Mouse (Mus musculus): ENCODE measurements around the gene Tbc1d4. TPM values are rescaled to one million over a fixed set of nuclear protein-coding genes. Genes with fewer than 3 reads are reported as not detected.

Tbc1d4 gene
- total and polyA plus RNA-seq, 2 experiments from 2014 or later: 5.7 to 21.0 TPM

DNA sequence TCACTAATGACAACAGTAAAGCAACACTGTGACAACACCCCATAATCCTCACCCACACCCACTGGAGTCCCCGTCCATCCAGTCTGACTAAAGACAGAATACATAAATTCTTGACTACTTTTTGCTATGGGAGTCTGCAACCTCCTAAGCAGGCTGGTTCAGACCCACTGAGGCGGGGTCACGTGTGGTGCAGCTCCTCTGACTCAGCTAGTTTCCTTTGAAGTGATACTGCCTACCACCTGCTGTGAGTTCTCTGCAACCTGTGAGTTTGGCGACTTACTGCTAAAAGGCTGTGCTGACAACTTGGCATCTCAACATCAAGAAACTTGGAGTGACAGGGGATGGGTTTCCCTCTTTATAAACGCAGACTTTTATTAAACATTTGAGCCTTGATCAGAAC is 163.8 kb downstream of the Tbc1d4 start:
- no peaks in the 10 kb centered on the region for H3K36me3 ChIP-seq (ENCODE audit: insufficient read depth, low read length)
- DNase-seq (ENCODE audit: low spot score) (no peak), ATAC-seq (ENCODE audit: low FRiP score) (no peak)
- H3K9me3 ChIP-seq (ENCODE audit: low read length): no peaks in the 10 kb centered on the region
- H3K9ac ChIP-seq (replicated peaks; ENCODE audit: low read length, poor library complexity, severe bottlenecking): no peak overlapping the region
- no peak overlapping the region for H3K4me2 ChIP-seq (ENCODE audit: low read depth, low read length, poor library complexity, severe bottlenecking)
- no peak overlapping the region for H3K4me3 ChIP-seq (ENCODE audit: low read depth, low read length)
- no peak for TF ChIP-seq CTCF (IDR thresholded peaks at IDR 0.05)
- no peaks in the 10 kb centered on the region for H3K4me1 ChIP-seq (ENCODE audit: insufficient read depth, low read length)
- 58% methylated on average over 5 of the region's 5 CpGs for WGBS
- no peaks in the 10 kb centered on the region for H3K27me3 ChIP-seq (ENCODE audit: insufficient read depth, low read length)
- H3K27ac ChIP-seq (ENCODE audit: low read depth, low read length): no peak overlapping the region

DNA sequence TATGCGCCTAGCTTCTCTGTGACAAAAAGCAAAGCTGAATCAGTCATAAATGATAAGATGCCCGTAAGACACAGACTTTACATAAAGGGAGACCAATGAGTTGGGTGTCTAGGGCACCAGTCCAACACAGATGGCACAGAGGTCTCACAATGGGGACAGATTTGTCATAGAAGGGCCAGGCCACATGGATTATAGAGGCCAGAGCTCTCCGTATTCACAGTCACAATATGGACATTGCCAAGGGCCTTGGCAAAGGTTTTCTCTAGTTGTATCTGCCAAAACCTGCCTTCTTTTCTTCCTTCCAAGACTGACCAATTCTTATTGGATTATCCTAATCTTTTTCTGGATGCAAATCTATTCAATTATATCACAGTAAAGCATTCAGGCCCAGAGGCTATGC is 171.1 kb downstream of the Tbc1d4 start:
- ATAC-seq (ENCODE audit: low FRiP score) (peak; percentile 82), DNase-seq (ENCODE audit: low spot score) (peak; percentile 83)
- 56% methylated on average over 3 of the region's 3 CpGs for WGBS
- Histone ChIP-seq H3K9ac (replicated peaks; ENCODE audit: low read length, poor library complexity, severe bottlenecking) (no peak overlapping the region), H3K9me3 (ENCODE audit: low read length) (no peaks in the 10 kb centered on the region), H3K27me3 (ENCODE audit: insufficient read depth, low read length) (no peaks in the 10 kb centered on the region), H3K4me3 (ENCODE audit: low read depth, low read length) (no peak overlapping the region), H3K4me1 (ENCODE audit: insufficient read depth, low read length) (no peaks in the 10 kb centered on the region), H3K36me3 (ENCODE audit: insufficient read depth, low read length) (no peaks in the 10 kb centered on the region), H3K27ac (ENCODE audit: low read depth, low read length) (0 out of 2 replicates have a peak overlapping the region, but pooled peaks have one; percentile 18), H3K4me2 (ENCODE audit: low read depth, low read length, poor library complexity, severe bottlenecking) (no peak overlapping the region)
- no peak for TF ChIP-seq CTCF (IDR thresholded peaks at IDR 0.05)

DNA sequence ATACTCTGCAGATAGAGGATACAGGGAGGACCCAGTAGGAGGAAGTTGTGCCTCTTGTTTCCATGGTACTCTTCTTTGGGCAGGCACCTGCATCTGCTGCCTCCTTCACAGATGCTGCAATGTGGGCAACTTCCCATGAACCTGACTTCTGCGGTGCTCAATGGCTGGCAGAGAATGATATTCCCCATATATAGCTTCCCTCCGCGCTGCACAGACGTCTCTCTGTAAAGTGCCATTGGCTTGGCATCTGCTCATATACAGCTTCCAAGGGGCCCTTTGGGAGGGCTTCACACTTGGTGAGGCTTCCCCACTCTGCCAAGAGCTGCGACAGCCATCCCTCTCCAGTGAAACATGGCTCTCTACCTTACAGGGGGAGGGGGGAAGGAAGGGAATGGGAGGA is 178.5 kb downstream of the Tbc1d4 start:
- WGBS: 80% methylated on average over 5 of the region's 5 CpGs
- no peak overlapping the region for H3K9ac ChIP-seq (replicated peaks; ENCODE audit: low read length, poor library complexity, severe bottlenecking)
- DNase-seq (ENCODE audit: low spot score) (peak; percentile 34), ATAC-seq (ENCODE audit: low FRiP score) (no peak)
- no peak overlapping the region for H3K27ac ChIP-seq (ENCODE audit: low read depth, low read length)
- no peak overlapping the region for H3K4me3 ChIP-seq (ENCODE audit: low read depth, low read length)
- no peaks in the 10 kb centered on the region for H3K36me3 ChIP-seq (ENCODE audit: insufficient read depth, low read length)
- no peaks in the 10 kb centered on the region for H3K9me3 ChIP-seq (ENCODE audit: low read length)
- no peak overlapping the region for H3K4me2 ChIP-seq (ENCODE audit: low read depth, low read length, poor library complexity, severe bottlenecking)
- TF ChIP-seq CTCF (IDR thresholded peaks at IDR 0.05): no peak
- no peaks in the 10 kb centered on the region for H3K4me1 ChIP-seq (ENCODE audit: insufficient read depth, low read length)
- H3K27me3 ChIP-seq (ENCODE audit: insufficient read depth, low read length): no peaks in the 10 kb centered on the region

DNA sequence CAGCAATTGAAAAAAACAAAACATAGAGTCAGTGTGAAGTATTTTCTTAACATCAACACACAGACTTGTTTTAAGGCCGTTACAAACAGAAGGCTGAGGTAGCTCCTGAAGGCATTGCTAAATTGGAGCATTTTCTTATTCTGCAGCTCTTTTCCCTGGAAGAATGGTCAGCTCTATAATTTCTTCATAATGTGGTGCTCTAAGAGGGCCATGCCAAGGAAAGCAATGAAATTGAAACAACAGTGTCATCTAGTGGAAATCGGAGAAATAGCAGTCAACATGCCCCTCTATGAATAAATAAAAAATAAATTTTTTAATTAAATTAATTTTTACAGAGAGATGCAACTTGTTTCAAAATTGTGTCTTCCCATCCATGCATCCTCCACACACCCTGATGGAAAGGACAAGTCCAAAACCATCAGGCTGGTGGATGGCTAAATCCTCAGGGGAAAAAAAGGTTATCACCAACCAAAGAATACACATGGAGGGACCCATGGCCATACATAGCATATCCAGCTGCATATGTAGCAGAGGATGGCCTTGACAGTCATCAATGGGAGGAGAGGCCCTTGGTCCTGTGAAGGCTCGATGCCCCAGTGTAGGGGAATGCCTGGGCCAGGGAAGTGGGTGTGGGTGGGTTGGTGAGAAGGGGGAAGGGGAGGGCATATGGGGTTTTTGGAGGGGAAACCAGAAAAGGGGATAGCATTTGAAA is 180.0 kb downstream of the Tbc1d4 start:
- Histone ChIP-seq H3K36me3 (ENCODE audit: insufficient read depth, low read length) (no peaks in the 10 kb centered on the region), H3K27me3 (ENCODE audit: insufficient read depth, low read length) (no peaks in the 10 kb centered on the region), H3K4me1 (ENCODE audit: insufficient read depth, low read length) (no peaks in the 10 kb centered on the region), H3K4me2 (ENCODE audit: low read depth, low read length, poor library complexity, severe bottlenecking) (no peak overlapping the region), H3K4me3 (ENCODE audit: low read depth, low read length) (no peak overlapping the region), H3K9me3 (ENCODE audit: low read length) (no peaks in the 10 kb centered on the region), H3K27ac (ENCODE audit: low read depth, low read length) (no peak overlapping the region), H3K9ac (replicated peaks; ENCODE audit: low read length, poor library complexity, severe bottlenecking) (no peak overlapping the region)
- peak; percentile 89 for TF ChIP-seq CTCF (IDR thresholded peaks at IDR 0.05)
- peak; percentile 79 for DNase-seq (ENCODE audit: low spot score)
- peak; percentile 71 for ATAC-seq (ENCODE audit: low FRiP score)
- 30% methylated on average over 3 of the region's 3 CpGs for WGBS

DNA sequence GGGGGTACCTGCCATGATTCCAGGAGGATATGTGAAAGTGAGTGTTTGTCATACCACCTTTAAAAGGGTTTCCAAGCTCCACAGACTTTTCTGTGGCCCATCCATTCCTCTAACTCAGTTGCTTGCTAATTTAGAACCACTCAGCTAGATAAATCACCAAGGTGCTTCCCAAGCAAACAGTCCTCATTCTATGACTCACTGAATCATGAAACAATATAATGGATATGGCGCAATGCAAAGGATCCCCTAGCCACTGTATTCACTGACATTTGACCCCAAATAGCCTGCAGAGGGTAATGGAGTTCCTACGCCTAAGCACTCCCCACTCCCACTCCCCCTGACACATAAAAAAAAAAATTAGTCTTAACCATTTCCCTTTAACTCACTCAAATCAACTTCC is 191.3 kb downstream of the Tbc1d4 start:
- Histone ChIP-seq H3K4me1 (ENCODE audit: insufficient read depth, low read length) (no peaks in the 10 kb centered on the region), H3K4me2 (ENCODE audit: low read depth, low read length, poor library complexity, severe bottlenecking) (no peak overlapping the region), H3K36me3 (ENCODE audit: insufficient read depth, low read length) (no peaks in the 10 kb centered on the region), H3K9ac (replicated peaks; ENCODE audit: low read length, poor library complexity, severe bottlenecking) (no peak overlapping the region), H3K4me3 (ENCODE audit: low read depth, low read length) (no peak overlapping the region), H3K9me3 (ENCODE audit: low read length) (no peaks in the 10 kb centered on the region), H3K27me3 (ENCODE audit: insufficient read depth, low read length) (no peaks in the 10 kb centered on the region), H3K27ac (ENCODE audit: low read depth, low read length) (no peak overlapping the region)
- 89% methylated on average over 2 of the region's 2 CpGs for WGBS
- no peak for TF ChIP-seq CTCF (IDR thresholded peaks at IDR 0.05)
- DNase-seq (ENCODE audit: low spot score) (no peak), ATAC-seq (ENCODE audit: low FRiP score) (no peak)

Other genes starting within 250 kb of the Tbc1d4 start
- gene Commd6, start 31.5 kb upstream of the Tbc1d4 start, total RNA-seq (2014; rRNA removed): 25.4 and 26.9 TPM in 2 replicates
- 77.8 and 81.5 TPM in 2 replicates for gene Commd6, start 31.5 kb upstream of the Tbc1d4 start, polyA plus RNA-seq (2015; fragmentation: Nextera tagmentation; extraction: Ambion mirVana)
- 75.7 and 85.0 TPM in 2 replicates for gene Uchl3, start 44.8 kb upstream of the Tbc1d4 start, total RNA-seq (2014; rRNA removed)
- gene Uchl3, start 44.8 kb upstream of the Tbc1d4 start, polyA plus RNA-seq (2015; fragmentation: Nextera tagmentation; extraction: Ambion mirVana): 261 and 269 TPM in 2 replicates
- not detected in 2 replicates for gene Gm9922, start 120.6 kb upstream of the Tbc1d4 start, total RNA-seq (2014; rRNA removed)
- 0.69 TPM in 1 of 2 replicates, not detected in the other for gene Gm9922, start 120.6 kb upstream of the Tbc1d4 start, polyA plus RNA-seq (2015; fragmentation: Nextera tagmentation; extraction: Ambion mirVana)
- gene Lmo7, start 120.8 kb upstream of the Tbc1d4 start, total RNA-seq (2014; rRNA removed): 6.1 and 8.1 TPM in 2 replicates
- gene Lmo7, start 120.8 kb upstream of the Tbc1d4 start, polyA plus RNA-seq (2015; fragmentation: Nextera tagmentation; extraction: Ambion mirVana): 2.8 and 3.0 TPM in 2 replicates

Data from midbrain, postnatal 0 days (tissue).